In genomic region chr7:92984701-92985682, GRCm38 (mm10) we compare ENCODE assay signal across 8 mouse cellular contexts.
A peak's percentile ranks its signal among the peaks of the same experiment; 100 is the strongest.
DNase-seq lines count a peak whose midpoint lies in the region; ATAC-seq and TF ChIP-seq lines count a peak whose summit lies in the region.

No protein-coding gene starts in this region.

- 0 out of 2 replicates have a peak, but pooled peaks cover 5% of the 10 kb centered on the region for H3K27me3 ChIP-seq in forebrain, embryonic 13.5 days
- H3K27me3 ChIP-seq in hindbrain, postnatal 0 days (ENCODE audit: insufficient read depth, low read length): no peaks in the 10 kb centered on the region
- no peaks in the 10 kb centered on the region for H3K27me3 ChIP-seq in stomach, embryonic 15.5 days (replicated peaks)

- TF ChIP-seq CTCF in hindbrain, postnatal 0 days (IDR thresholded peaks at IDR 0.05; ENCODE audit: low read depth): no peak

- peak overlapping the region; percentile 55 for H3K4me2 ChIP-seq in forebrain, embryonic 13.5 days
- peak overlapping the region; percentile 46 for H3K4me2 ChIP-seq in hindbrain, postnatal 0 days (ENCODE audit: low read depth, low read length)
- peak overlapping the region; percentile 19; the same call in 1 of the 2 replicates for H3K4me2 ChIP-seq in stomach, embryonic 15.5 days

- peaks cover 17% of the 10 kb centered on the region for H3K4me1 ChIP-seq in forebrain, embryonic 13.5 days
- H3K4me1 ChIP-seq in hindbrain, postnatal 0 days (ENCODE audit: insufficient read depth, low read length): no peaks in the 10 kb centered on the region
- H3K4me1 ChIP-seq in stomach, embryonic 15.5 days: no peaks in the 10 kb centered on the region

- DNase-seq in frontal cortex, postnatal 10 days (ENCODE audit: low spot score in 2 of 2): no peak
- DNase-seq in cerebellum, adult 11 months: peak; percentile 37
- DNase-seq in hindbrain, postnatal 0 days (ENCODE audit: low spot score): peak; percentile 80
- DNase-seq in testis, postnatal 14 days (ENCODE audit: low spot score): no peak
- no peak for DNase-seq in lung, postnatal 4 days

- peak; percentile 89 for ATAC-seq in frontal cortex, adult (ENCODE audit: low TSS enrichment)
- ATAC-seq in forebrain, embryonic 13.5 days: peak; percentile 93
- peak; percentile 98 for ATAC-seq in hindbrain, postnatal 0 days
- ATAC-seq in stomach, embryonic 15.5 days (ENCODE audit: insufficient read depth, low FRiP score, low read depth): peak; percentile 76; the same call in 1 of the 2 replicates

- peak overlapping the region; percentile 18 for H3K4me3 ChIP-seq in forebrain, embryonic 13.5 days
- peak overlapping the region; percentile 6 for H3K4me3 ChIP-seq in hindbrain, postnatal 0 days (ENCODE audit: low read length)
- H3K4me3 ChIP-seq in stomach, embryonic 15.5 days (replicated peaks): no peak overlapping the region; the same call in 1 of the 2 replicates

- H3K9ac ChIP-seq in forebrain, embryonic 13.5 days: peak overlapping the region; percentile 43; the same call in 1 of the 2 replicates
- peak overlapping the region; percentile 42; the same call in 1 of the 2 replicates for H3K9ac ChIP-seq in hindbrain, postnatal 0 days (replicated peaks; ENCODE audit: low read length)
- H3K9ac ChIP-seq in stomach, embryonic 15.5 days: no peak overlapping the region

- H3K9me3 ChIP-seq in forebrain, embryonic 13.5 days (replicated peaks): no peaks in the 10 kb centered on the region
- H3K9me3 ChIP-seq in hindbrain, postnatal 0 days (ENCODE audit: low read length): no peaks in the 10 kb centered on the region
- H3K9me3 ChIP-seq in stomach, embryonic 15.5 days: no peaks in the 10 kb centered on the region

- peak overlapping the region; percentile 57 for H3K27ac ChIP-seq in forebrain, embryonic 13.5 days
- peak overlapping the region; percentile 78 for H3K27ac ChIP-seq in hindbrain, postnatal 0 days
- 0 out of 2 replicates have a peak overlapping the region, but pooled peaks have one; percentile 16 for H3K27ac ChIP-seq in stomach, embryonic 15.5 days

- H3K36me3 ChIP-seq in forebrain, embryonic 13.5 days (ENCODE audit: poor library complexity, severe bottlenecking): no peaks in the 10 kb centered on the region
- H3K36me3 ChIP-seq in hindbrain, postnatal 0 days (ENCODE audit: insufficient read depth, low read length): no peaks in the 10 kb centered on the region
- no peaks in the 10 kb centered on the region for H3K36me3 ChIP-seq in stomach, embryonic 15.5 days

- WGBS in forebrain, embryonic 13.5 days: under 1% methylated on average over 18 of the region's 18 CpGs
- WGBS in hindbrain, postnatal 0 days: 13% methylated on average over 18 of the region's 18 CpGs
- 46% methylated on average over 18 of the region's 18 CpGs for WGBS in stomach, embryonic 15.5 days

Comparison
In these comparisons a context has a peak if more than half of its experiments do, and no peak if none do; other contexts are left out.
1. DNase-seq: peak in cerebellum, adult 11 months (single experiment) and hindbrain, postnatal 0 days (single experiment); none in frontal cortex, postnatal 10 days (0 of 2), testis, postnatal 14 days (single experiment) and lung, postnatal 4 days (0 of 2).
2. H3K27ac ChIP-seq: peak in every context shown above with its lines; median percentile 78 in hindbrain, postnatal 0 days; 57 in forebrain, embryonic 13.5 days; 16 in stomach, embryonic 15.5 days.
3. Peak in every context shown above with its lines, with median percentiles within 50 percentile points of each other: ATAC-seq and H3K4me2 ChIP-seq.